Mouse (Mus musculus) heart, postnatal 10 days (tissue): ENCODE results near the gene Apobec3. TPM values are rescaled to one million over a fixed set of nuclear protein-coding genes. Genes with fewer than 3 reads are reported as not detected.

Experiments used
- DNase-seq, 2 experiments: peaks; one replicate each; pipeline ENCODE4 v3.0.0; 2021
- intact Hi-C: fragments of 180-260 bp; cut with DNase I; formaldehyde crosslinking; loops from one replicate; pipeline ENCODE4 v1.15.1; 2025
- total RNA-seq, 2 experiments: library from RNA; stranded (reverse); gene quantifications; 2 replicates each; pipeline ENCODE4 v1.2.3; 2021

The Apobec3 gene
- 10 to 100 TPM; 11.2 to 11.7 TPM for total RNA-seq

DNA sequence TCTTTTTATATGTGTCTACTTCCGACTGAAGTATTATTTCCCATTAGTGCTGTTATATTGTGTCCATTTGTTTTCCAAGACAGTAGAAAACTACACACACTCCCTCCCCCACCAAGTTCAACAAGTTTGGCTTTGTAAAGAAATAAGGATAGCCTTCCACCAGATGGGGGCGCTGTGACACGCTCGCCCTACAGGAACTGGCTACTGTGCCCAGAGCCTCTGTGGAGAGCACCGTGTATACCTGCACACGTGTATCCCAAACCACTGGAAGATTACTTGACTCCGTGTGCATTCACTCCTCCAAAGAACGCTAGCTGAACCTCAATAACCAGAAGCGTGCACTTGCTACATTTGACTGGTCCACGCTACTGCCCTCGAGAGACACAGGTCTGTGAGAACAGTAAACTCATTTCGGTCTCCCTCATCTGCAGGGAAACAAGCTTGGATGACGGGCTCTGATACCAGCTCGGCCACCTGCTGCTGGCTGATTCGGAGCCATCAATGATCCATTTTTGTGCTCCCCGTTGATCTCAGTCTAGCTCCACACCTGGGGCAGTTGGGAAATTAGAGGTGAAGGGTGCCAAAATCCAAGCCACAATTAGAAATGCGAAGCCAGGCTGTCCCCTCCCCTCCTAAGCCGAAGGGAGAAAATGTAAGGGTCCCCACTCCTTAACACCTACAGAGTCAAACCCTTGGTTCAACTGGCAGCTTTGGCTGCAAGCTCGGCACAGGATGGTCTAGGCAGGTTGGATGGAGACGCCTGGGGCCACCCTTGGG lies at the start of gene Apobec3:
TSS of gene Apobec3 (plus strand) at position 224 of the 777 bp plus-strand sequence.
- DNase-seq: peak; percentile 72 to 85
- intact Hi-C loops: no loop called here

DNA sequence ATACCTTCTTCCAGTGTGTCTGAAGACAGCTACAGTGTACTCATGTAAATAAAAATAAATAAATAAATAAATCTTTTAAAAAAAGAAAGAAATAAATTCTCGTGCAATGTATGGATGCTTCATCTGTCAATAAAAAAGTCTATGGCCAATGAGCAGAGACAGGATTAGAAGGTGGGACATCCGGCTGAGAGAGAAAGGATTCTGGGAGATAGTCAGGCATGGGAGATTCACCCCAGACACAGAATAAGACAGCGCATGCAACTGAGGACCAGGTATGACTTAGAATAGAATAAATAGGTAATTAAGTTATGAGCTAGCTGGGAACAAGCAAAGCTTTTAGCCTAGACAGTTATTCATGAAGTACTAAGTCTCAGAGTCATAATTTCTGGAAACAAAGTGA lies 48.5 kb upstream of the Apobec3 start:
- intact Hi-C loops: no loop called here
- no peak for DNase-seq

DNA sequence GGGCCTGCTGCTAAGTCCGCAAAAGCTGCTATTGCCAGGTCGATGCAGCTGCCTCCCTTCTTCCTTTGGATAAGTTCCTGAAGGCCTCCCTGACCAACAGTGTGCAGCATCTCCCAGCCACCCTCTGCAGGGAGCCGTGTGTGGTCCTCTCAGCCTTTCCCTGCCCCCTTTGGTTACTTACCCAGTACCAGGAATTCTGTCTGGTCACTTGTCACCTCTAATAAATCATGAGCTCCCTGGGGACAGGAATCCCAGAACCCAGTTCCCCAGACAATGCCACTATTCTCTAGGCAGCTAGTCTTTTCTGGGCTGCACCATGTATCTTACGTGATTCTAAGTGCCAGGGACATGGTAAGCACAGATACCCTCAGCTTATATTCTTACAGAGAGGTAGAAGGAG lies 45.5 kb upstream of the Apobec3 start:
- DNase-seq: no peak
- intact Hi-C loops: no loop called here

DNA sequence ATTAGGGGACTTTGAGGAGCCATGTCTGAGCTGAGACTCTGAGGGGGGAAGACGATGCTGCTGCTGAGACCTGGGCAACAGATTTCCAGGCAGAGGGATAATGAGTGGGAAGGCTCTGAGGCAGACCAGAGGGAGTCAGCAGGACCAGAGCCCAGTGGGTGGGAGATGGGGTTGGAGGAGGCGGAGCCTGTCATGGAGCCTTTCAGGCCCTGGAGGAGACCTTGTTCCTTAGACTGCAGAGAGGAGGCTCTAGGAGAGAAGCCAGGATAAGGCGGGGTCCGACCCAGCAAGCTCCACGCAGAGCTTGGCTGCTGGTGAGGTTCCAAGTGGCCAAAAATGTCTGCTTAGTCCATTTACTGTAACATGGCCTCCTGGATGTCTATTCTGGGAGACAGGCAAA lies 44.4 kb upstream of the Apobec3 start:
- peak; percentile 69 to 70 for DNase-seq
- intact Hi-C loops: no loop called here

DNA sequence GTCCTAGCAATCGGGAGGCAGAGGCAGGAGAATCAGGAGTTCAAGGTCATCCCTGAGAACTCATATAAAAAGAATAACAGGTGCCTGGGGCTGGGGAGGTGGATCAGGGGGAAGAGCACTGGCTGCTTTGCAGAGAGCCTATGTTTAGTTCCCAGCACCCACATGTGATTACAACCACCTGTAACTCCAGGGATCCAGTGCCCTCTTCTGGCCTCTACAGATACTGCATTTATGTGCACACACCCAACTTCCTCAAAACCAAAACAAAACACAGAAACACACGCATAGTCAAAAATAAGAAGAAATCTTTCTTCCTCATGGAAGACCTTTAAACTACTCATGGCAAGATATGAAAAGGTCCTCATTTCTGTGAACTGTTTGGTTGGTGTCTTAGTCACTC lies 41.3 kb upstream of the Apobec3 start:
- intact Hi-C loops: no loop called here
- no peak for DNase-seq

DNA sequence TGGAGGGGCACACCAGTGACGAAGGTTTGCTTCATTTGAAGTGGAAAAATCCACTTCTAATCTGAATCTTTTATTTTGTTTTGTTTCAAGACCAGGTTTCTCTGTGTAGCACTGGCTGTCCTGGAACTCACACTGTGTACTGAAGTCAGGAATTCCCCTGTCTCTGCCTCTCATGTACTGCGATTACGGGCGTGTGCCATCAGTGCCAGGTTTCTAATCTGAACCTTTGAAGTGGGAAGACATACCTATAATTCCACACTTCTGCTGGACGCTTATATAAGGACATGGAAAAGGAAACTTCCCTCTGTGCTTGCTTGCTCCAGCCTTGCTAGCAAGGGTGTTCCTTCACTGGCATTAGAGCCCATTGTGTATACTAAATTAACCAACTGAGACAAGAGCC lies 32.5 kb upstream of the Apobec3 start:
- intact Hi-C loops: no loop called here
- no peak for DNase-seq

DNA sequence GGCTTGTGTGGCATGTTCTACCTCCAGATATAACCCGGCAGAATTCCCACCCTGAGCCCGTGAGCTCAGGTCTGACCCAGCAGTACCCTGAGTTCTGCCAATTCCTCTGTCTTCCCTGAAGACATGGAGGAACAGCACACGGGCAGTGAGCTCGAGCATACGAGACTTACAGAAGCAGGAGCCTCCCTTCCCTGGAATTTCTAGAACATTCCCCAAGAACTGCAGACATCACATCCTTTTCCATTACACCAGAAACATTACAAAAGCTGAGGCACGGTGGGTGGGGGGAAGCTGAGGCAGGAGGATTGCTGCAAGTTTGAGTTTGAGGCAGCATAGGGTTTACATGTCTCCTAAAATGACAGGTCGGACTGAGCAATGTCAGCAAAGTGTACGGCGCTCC lies 31.6 kb upstream of the Apobec3 start:
- no peak for DNase-seq
- intact Hi-C loops: no loop called here

DNA sequence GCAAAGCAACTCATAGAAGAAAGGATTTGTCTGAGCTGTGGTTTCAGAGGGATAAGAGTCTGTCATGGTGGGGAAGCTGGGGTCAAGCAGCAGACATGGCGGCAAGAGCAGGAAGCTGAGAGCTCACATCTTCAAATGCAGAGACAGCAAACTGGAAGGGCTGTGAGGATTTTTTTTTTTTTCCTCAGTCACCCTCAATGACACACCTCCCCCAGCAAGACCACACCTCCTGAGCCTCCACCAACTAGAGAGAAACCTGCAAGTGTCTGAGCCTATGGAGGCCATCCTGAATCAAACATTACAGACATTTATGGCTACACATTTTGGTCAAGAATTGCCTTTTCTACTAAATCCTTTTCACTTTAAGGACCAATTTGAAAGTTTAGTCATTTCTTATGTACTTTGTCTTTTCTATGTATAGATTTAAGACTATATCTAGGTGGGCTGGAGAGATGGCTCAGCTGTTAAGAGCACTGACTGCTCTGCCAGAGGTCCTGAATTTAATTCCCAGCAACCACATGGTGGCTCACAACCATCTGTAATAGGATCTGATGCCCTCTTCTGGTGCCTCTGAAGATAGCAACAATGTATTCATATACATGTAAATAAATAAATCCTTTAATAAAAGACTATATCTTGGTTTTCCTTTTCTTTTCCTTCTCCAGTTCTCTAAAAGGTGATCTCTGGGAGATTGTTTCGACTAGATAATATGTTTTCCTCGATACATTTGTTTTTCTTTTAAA lies 24.0 kb upstream of the Apobec3 start:
- DNase-seq: no peak
- intact Hi-C loops: no loop called here

DNA sequence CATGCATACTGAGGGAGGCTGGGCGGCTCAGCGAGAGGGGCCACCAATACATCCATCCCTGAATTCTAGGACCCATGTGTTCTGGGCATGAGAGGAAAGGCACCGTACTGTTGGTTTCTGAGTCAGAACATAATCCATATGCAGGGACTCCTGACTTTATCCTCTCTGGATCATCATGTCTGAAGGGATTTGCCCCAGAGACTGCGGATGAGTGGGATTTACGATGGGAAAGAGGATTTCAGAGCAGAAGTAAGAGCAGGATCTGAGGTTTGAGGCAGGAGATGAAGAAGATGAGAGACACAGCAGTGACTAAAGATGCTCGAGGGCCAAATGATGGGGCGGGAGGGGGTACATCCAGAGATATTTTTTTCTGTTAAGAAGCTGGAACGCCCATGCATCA lies 17.9 kb upstream of the Apobec3 start:
- no peak for DNase-seq
- intact Hi-C loops: no loop called here

DNA sequence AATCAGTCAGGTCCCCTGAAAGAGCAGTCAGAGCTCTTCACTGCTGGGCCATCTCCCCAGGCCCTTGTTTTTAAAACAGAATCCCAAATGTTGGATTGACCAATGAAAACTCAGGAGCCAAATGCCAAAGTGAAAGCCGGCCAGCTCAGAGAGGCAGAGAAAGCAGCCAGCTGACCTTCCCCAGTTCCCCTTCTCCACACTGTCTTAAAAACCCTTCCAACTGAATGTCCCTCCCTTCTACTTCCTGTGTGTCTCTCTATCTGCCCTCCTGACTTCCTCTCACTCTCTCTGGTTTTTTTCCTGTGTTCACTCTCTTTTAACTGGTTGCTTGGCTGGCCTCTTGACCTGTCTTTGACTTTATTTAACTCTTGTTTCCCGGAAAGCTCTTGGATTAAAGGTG lies 17.5 kb upstream of the Apobec3 start:
- no peak for DNase-seq
- intact Hi-C loops: no loop called here

DNA sequence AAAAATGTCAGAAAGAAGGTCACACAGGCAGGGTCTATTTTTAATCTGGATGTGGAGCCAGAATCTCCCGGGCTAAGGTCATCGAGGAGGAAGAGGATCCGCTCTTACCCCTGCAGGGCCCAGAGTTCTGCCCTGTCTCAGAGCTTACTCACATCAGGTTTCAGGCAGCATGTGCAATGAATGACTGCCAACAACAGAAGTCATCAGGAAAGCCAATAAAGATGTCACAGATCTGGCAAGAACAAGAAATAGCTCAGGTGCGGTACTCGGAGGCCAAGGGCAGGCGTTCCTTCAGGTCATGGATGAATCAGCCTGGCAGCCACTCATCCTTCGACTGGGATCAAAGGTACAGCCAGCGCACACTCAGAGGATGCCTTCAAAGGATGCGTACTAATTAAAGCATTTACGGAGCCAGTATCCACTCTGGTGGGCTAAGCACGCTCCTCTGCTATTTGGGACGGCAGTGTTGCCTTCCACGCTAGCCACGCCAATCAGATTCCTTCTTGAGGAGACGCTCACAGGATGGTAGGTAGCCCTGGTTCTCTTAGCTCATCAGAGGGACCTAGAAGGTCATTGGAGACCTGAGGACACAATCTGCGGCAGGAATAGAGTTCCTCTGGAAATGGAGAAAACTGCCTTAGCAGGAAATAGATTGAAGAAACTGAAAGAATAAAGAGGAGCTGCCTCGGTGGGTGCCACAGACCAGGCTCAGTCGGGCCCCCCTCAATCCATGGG lies 16.0 kb upstream of the Apobec3 start:
- intact Hi-C loops: no loop called here
- DNase-seq: no peak

DNA sequence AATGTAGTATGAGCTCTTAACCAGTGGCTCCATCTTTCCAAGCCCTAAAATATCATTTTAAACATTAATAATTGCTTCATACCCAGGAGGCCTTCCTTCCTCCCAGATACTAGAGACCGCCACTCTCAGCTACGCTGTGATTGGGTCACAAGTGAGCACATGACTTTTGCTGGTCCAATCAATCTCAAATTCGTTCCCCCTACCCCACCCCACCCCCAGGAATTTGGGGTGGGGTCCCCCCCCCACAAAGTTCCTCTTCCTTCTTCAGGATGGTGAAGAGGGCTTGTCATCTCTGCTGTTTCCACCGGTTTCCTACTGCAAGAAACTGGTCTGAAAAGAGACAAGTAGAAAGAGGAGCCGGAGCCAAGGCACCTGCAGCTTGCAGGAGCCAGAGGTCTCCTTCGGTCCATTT lies 12.7 kb upstream of the Apobec3 start:
- peak in 1 of 2 experiments; percentile 63 for DNase-seq
- intact Hi-C loops: no loop called here

DNA sequence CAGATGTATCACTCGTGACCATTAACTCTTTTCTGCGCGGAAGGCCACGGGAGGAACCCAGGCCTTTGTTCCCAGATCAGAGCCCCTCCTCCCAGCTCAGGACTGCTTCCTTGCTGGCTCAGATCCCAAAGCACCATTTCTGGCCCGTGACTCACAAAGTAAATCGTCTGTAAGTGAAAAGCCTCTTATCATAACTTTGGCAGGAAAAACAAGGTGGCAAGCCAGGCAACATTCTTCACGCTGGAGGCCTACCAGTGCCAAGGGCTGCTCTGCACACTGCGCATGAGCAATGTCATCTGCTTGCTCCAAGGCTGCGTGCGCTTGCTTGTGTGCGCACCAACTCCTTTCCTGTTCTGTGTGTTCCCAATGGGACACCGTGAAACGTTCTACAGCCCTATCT lies 12.1 kb upstream of the Apobec3 start:
- intact Hi-C loops: no loop called here
- peak; percentile 96 to 97 for DNase-seq

DNA sequence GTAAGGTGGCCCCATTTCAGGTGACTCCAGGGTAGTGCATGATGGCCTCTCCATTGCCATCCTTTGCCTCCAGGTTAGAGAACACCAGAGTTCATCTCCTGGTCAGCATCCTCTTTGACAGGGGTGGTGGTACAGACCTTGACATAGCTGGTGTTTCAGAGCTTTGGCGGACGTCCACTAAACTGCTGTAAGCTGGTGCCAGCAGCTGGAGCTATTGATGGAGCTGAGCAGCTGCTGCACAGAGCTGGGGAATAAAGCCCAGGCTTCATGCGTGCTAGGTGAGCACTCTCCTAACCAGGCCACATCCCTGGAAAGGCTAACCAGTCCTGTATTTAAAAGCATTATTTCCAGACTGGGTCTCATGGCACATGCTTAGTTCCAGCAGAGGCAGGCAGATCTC lies 11.0 kb upstream of the Apobec3 start:
- DNase-seq: no peak
- intact Hi-C loops: loop anchor here (5.0 kb wide), 1 partner anchor 123 kb away; no protein-coding TSS in a partner anchor

DNA sequence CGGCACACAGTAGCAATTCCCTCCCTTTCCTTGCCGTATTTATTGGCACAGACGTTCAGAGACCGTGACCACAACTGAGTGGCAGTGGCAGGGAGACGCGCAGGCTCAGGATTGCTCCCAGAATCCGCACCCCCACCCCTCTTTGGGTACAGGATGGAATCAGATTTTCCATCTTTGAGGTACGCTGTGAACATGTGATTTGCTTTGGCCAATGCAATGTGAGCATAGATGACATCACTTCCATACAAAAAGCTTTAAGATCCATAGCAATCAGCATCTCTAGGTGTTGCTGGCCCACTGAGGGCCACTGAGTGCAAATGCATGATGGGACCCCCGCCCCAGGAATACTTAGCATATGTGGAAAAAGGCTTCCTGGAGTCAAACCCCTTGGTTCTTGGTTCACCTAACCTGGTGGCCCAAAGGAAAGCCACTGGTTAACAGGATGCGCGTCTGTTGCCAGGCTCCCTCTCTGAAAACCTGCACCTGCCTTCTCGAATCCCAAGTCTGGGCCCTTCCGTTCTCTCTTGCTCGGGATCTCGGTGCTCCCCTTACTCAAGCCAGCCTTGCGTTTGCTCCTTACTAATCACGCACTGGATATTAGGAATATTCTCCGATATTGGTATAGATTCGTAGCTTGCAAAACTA lies 8.7 kb upstream of the Apobec3 start:
- intact Hi-C loops: loop anchor here (1.0 to 5.0 kb wide), 2 partner anchors 50 to 125 kb away; no protein-coding TSS in a partner anchor

DNA sequence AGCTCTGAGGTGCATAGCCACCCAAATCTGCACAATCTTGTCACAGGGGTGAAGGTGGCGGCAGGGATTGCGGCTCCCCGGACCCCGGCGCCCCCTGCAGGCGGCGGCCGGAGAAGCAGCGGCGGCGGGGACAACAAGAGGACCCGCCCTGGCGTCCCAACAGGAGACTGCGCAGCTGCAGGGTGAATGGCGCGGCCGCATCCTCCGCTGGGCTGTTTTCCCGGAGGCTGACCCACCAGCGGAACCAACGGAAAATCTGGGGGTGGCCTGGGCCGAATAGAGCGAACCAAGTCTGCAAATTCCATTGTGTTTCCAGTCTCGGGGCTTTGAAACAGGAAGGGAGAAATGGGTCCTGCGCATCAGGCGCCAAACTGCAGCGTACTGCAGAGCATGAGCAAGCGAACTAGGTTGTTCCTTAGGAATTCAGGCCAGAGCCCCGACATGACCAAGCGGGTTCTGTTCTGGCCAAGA lies 8.1 kb upstream of the Apobec3 start:
- DNase-seq: peak; percentile 96 to 97
- intact Hi-C loops: loop anchor here (1.0 to 5.0 kb wide), 2 partner anchors 51 to 126 kb away; no protein-coding TSS in a partner anchor

More for the DNA sequence above, 8.7 kb upstream of the Apobec3 start:
- DNase-seq: no peak

DNA sequence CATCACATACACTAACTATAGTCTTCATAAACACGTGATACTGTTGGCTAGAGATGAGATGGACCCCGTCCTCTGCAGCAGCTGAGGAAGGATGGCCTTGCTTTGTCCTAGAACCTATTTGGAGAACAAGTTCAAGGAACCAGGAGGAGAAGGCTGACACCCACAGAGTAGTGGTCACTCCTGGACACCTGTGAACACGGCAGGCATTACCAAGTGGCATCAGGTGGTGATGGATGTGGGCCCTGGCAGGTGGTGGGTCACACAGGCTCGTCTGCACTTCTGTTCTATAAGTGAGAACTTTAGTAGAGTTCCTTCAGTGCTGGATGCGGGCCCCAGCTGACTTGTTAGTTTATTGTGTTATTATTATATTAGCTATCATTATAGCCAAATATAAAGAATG lies 6.6 kb upstream of the Apobec3 start:
- intact Hi-C loops: loop anchor here (5.0 kb wide), 1 partner anchor 128 kb away; no protein-coding TSS in a partner anchor

DNA sequence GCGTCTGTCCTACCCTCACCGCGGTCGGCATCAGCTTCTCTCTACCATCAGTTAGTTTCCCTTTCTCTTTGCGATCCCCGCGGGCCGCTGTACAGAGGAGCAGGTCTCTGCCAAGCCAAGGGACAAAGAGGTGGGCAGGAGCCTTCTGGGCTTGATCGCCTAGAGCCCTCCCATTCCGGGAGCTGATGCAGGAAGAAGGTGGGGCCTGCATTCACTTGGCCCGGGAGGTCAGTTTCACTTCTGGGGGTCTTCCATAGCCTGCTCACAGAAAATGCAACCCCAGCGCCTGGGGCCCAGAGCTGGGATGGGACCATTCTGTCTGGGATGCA lies 718 bp downstream of the Apobec3 start:
- peak; percentile 75 for DNase-seq
- intact Hi-C loops: no loop called here

More for the DNA sequence above, 6.6 kb upstream of the Apobec3 start:
- no peak for DNase-seq

DNA sequence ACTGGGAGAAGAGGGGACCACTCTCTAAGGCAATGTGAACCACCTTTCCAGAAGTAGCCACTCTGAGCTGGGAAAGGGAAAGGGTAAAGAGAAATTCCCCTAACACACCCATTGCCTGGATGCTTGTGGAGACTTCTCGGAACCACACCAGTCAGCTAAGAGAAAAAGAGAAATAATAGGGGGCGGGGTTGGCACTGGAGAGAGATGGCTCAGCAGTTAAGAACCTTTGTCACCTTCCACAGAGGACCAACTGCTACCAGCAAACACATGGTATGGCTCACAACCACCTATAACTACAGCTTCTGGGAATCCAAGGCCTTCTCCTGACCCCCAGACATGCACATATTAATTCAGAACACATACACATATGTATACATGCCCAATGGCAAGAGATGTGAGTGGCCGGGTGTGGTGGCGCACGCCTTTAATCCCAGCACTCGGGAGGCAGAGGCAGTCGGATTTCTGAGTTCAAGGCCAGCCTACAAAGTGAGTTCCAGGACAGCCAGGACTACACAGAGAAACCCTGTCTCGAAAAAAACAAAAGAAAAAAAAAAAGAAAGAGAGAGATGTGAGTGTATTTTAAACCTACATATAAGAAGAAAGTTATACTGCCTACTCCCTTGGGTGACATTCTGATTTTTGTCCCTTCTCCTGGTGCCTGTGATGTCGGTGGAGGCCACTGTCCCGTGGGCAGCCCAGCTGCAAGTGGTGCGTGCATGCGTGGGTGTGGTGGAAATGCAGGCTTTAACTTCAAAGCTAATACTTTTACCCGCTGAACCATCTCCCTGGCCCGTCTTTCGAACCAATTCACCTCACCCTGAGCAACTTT lies 1.8 kb downstream of the Apobec3 start:
- intact Hi-C loops: no loop called here
- DNase-seq: no peak

DNA sequence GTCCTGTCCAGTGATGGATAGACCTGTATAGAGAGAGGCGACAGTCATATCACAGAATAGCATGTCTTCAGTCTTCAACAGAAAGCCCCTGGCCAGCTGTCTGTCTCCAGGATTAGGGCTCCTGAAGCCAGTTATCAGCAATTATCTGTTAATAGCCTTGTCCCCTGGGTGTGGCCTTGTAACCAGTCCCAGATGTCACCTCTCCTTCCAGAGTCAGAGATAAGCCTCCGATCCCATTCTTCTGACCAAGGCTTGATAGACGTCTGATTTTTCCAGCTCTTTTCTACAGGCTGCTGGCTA lies 2.3 kb downstream of the Apobec3 start:
- intact Hi-C loops: no loop called here
- DNase-seq: no peak
